Mouse (Mus musculus) ES-Bruce4 (cell line): Measurements from ENCODE around the gene Ptprd.

Experiments
- CTCF ChIP-seq: IDR thresholded peaks from one replicate; pipeline ENCODE4 v1.8.1; 2011; ENCODE audit warnings: low read depth, low read length
- EP300 ChIP-seq: IDR thresholded peaks from 2 replicates; pipeline ENCODE4 v1.6.1; 2011; ENCODE audit warnings: low read depth, low read length; ENCODE audit not compliant: insufficient read depth

GRCm38 (mm10) chr4:77537843-77538242 lies 673.9 kb downstream of the Ptprd start:
- TF ChIP-seq EP300 (no peak), CTCF (no peak)
